Mouse (Mus musculus) heart, embryonic 14.5 days (tissue): ENCODE data around the gene Cacna1c. TPM values are rescaled to one million over a fixed set of nuclear protein-coding genes. Genes with fewer than 3 reads are reported as not detected.
A peak's percentile ranks its signal among the peaks of the same experiment; 100 is the strongest.

Experiments used
- ATAC-seq: fragments of 200-750 bp; cut with Nextera tagmentation; 2 replicates; pipeline ENCODE4 v1.8.0; 2017; ENCODE audit warnings: low read depth, moderate TSS enrichment; ENCODE audit not compliant: insufficient number of reproducible peaks, insufficient read depth, low FRiP score
- H3K27ac ChIP-seq, 2 experiments: fragments of 200-500 bp in 1 of 2; fragments of 300-500 bp in 1 of 2; sonication (generic) in 1 of 2; replicated peaks in 1 of 2; 2 replicates each; pipeline ENCODE4 v1.5.1; 2012 to 2014; ENCODE audit warnings: low read depth in 2 of 2, low read length in 2 of 2, control low read depth in 1 of 2, mild to moderate bottlenecking in 1 of 2, mixed read lengths in 1 of 2; ENCODE audit not compliant: control insufficient read depth in 1 of 2, insufficient read depth in 1 of 2
- H3K27me3 ChIP-seq: fragments of 300-500 bp; sonication (generic); 2 replicates; pipeline ENCODE4 v1.6.1; 2014; ENCODE audit warnings: mild to moderate bottlenecking, low read length, control low read depth; ENCODE audit not compliant: control insufficient read depth, insufficient read depth
- H3K36me3 ChIP-seq: fragments of 300-500 bp; sonication (generic); 2 replicates; pipeline ENCODE4 v1.6.1; 2014; ENCODE audit warnings: mild to moderate bottlenecking, control low read depth, low read length, mixed read lengths; ENCODE audit not compliant: control insufficient read depth, insufficient read depth
- H3K4me1 ChIP-seq, 2 experiments: fragments of 200-500 bp in 1 of 2; fragments of 300-500 bp in 1 of 2; sonication (generic) in 1 of 2; 2 replicates each; pipeline ENCODE4 v1.6.1; 2012 to 2014; ENCODE audit warnings: low read length in 2 of 2, control low read depth in 1 of 2, mixed read lengths in 1 of 2; ENCODE audit not compliant: control insufficient read depth in 2 of 2, insufficient read depth in 2 of 2
- H3K4me2 ChIP-seq: fragments of 300-500 bp; sonication (generic); 2 replicates; pipeline ENCODE4 v1.6.1; 2014; ENCODE audit warnings: mild to moderate bottlenecking, low read length
- H3K4me3 ChIP-seq, 2 experiments: fragments of 200-500 bp in 1 of 2; fragments of 300-500 bp in 1 of 2; sonication (generic) in 1 of 2; 2 replicates each; pipeline ENCODE4 v1.5.1; 2012 to 2014; ENCODE audit warnings: low read length in 2 of 2, mild to moderate bottlenecking in 2 of 2, control low read depth in 1 of 2, low read depth in 1 of 2, moderate library complexity in 1 of 2; ENCODE audit not compliant: control insufficient read depth in 1 of 2, insufficient read depth in 1 of 2
- H3K9ac ChIP-seq: fragments of 300-500 bp; sonication (generic); 2 replicates; pipeline ENCODE4 v1.6.1; 2014; ENCODE audit warnings: mild to moderate bottlenecking, low read length
- H3K9me3 ChIP-seq: fragments of 300-500 bp; sonication (generic); 2 replicates; pipeline ENCODE4 v1.6.1; 2016; ENCODE audit warnings: low read length, control low read depth; ENCODE audit not compliant: control insufficient read depth
- WGBS: fragments of 180-500 bp; shearing (Covaris S2); extraction: QIAGEN DNeasy Blood & Tissue Kit; methylation state at CpG from one replicate; pipeline ENCODE4 v1.1.7; 2014; 5-methylcytosine and 5-hydroxymethylcytosine counted together
- polyA plus RNA-seq: library from polyadenylated mRNA; unstranded; fragments of >200 nt; fragmentation: Nextera tagmentation; extraction: Ambion mirVana; gene quantifications from 2 replicates; pipeline ENCODE4 v1.2.1, GENCODE M21; 2014

Cacna1c gene
- polyA plus RNA-seq, 1 experiment from 2014 or later: 60.9 TPM

DNA sequence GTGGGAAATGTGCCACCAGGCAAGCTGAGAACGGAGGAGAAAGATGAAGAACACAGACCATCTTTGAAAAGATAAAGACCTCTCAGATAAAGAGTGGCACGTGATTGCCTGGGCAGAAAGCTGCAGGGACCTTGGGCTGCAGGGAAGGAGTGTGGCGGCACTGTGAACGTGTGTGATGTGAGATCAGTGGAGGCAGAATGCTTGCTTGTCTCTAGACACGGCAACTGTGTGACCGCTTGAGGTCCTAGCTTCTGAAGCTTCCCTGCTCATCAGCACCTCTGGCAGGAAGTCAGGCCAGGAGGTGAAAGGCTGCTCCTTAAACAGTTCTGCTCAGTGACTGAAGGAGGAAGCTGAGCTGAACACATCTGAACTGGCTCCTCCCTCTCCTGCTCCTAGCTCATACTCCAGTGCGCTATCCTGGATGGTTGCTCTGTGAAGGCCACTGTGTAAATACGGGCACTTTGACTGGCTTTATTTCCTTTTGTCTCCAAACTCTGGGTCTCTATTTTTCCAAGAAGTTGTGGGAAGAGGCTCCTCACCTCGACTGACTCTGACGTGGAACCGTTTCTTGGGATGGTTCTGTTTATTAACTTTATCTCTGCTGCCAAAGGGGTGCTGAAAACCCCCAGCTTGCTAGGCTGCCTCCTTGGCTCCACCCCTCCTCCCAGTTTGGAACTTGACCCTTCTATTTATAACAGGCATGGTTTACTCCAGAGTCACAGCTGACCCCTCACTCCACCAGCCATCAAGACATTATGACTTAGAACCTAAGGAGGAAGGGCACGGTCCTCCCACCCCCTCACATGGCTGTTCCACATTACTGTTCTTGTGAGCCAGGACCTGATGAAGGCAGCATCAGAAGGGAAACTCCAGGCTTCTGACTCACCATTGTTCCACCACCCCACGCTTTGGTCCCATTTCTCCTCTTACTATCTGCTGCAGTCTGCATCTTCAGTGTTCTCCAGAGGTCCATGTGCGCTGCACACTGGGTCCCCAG lies 357.0 kb downstream of the Cacna1c start:
- Histone ChIP-seq H3K4me1 (peaks cover 38 to 87% of the 10 kb centered on the region in 2 experiments), H3K9ac (no peak overlapping the region), H3K36me3 (no peaks in the 10 kb centered on the region), H3K27me3 (no peaks in the 10 kb centered on the region), H3K4me2 (peak overlapping the region; percentile 21; the same call in 1 of the 2 replicates), H3K9me3 (no peaks in the 10 kb centered on the region), H3K27ac (peak overlapping the region in 1 of 2 experiments; percentile 28; a peak in 1 of 4 replicates), H3K4me3 (no peak overlapping the region)
- WGBS: 22% methylated on average over 14 of the region's 14 CpGs
- ATAC-seq: 0 out of 2 replicates have a peak, but pooled peaks have one; percentile 44

DNA sequence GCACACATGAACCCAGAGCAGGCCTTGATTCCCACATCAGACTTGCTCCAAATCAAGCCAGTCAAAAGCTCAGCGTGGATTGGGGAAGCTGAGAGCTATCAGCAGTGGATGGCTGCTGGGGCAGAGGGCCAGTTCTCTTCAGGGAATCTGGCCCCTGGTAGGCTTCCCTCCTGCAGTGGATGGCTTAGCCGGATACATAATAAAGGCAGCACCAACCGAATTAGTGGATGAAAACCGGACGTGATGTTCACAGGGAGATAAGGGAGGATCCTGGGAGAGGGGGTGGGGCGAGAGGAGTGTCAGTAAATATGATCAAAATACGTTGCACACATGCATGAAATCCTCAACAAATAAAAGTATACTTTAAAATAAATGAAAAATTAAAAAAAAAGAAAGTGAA lies 359.5 kb downstream of the Cacna1c start:
- no peak for ATAC-seq
- Histone ChIP-seq H3K4me3 (no peak overlapping the region), H3K9me3 (no peaks in the 10 kb centered on the region), H3K27ac (no peak overlapping the region), H3K9ac (no peak overlapping the region), H3K36me3 (no peaks in the 10 kb centered on the region), H3K27me3 (no peaks in the 10 kb centered on the region), H3K4me1 (peaks cover 39 to 78% of the 10 kb centered on the region in 2 experiments), H3K4me2 (no peak overlapping the region)
- WGBS: 29% methylated on average over 7 of the region's 7 CpGs

DNA sequence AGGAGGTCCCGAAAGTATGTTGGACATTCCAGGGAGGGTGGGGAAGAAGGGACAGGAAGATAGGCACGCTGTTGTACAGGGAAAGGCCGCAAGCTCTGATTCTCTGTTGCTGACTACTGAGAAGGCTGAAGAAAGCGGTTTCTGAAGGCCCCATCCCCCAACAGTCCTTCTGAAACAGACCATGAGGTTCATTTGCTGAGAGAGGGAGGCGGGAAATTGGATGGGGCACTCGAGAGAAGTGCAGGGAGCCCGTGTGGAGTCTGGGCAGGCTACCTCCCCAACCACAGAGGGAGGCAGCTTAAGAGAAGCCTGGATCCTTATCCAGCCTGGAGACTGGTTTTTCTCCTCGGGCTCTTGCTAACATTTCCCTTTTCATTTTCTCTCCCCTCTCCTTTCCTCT lies 362.2 kb downstream of the Cacna1c start:
- H3K36me3 ChIP-seq: no peaks in the 10 kb centered on the region
- peaks cover 29 to 65% of the 10 kb centered on the region in 2 experiments for H3K4me1 ChIP-seq
- no peak overlapping the region for H3K4me3 ChIP-seq
- H3K9me3 ChIP-seq: no peaks in the 10 kb centered on the region
- no peak overlapping the region for H3K9ac ChIP-seq
- WGBS: 30% methylated on average over 8 of the region's 8 CpGs
- ATAC-seq: no peak
- H3K4me2 ChIP-seq: no peak overlapping the region
- H3K27ac ChIP-seq: peak overlapping the region in 1 of 2 experiments; percentile 44; a peak in 1 of 4 replicates
- H3K27me3 ChIP-seq: no peaks in the 10 kb centered on the region

DNA sequence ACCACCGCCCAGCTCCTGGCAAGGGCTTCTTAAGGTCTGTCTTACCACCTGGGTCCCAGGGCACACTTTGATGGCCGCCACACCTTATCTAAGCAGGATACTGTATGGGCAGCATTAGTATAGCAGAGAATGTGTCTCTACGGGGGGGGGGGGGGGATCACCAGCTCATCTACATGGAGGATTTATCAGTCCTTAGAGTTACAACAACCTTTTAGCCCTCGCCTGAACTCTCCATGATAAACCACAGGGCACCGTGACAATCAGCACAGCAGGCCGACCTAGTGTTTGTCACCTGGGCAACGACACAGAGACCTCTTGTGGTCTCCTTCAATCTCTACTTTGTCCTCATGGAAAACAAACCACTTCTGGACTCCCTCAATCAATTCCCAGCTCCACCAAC lies 363.2 kb downstream of the Cacna1c start:
- 43% methylated on average over 7 of the region's 7 CpGs for WGBS
- Histone ChIP-seq H3K4me3 (no peak overlapping the region), H3K9me3 (no peaks in the 10 kb centered on the region), H3K27me3 (no peaks in the 10 kb centered on the region), H3K27ac (no peak overlapping the region), H3K4me1 (peaks cover 22 to 60% of the 10 kb centered on the region in 2 experiments), H3K4me2 (no peak overlapping the region), H3K9ac (no peak overlapping the region), H3K36me3 (no peaks in the 10 kb centered on the region)
- ATAC-seq: no peak

DNA sequence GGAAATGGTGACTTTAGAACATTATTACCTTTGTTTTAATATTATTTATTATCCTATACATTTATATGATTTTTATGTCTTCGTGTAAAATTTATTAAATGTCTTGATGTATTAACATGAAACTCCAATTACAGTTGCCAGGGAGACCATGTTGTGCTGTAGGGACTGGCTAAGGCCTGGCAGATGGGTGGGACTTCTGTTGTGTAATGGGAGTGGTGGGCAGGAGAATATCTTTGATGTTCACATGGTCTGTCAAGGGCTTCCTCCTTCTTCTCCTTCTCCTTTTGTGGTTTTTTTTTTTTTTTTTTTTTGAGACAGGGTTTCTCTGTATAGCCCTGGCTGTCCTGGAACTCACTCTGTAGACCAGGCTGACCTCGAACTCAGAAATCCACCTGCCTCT lies 363.6 kb downstream of the Cacna1c start:
- WGBS: 78% methylated on average over 2 of the region's 2 CpGs
- no peaks in the 10 kb centered on the region for H3K27me3 ChIP-seq
- peaks cover 26 to 64% of the 10 kb centered on the region in 2 experiments for H3K4me1 ChIP-seq
- no peak overlapping the region for H3K4me2 ChIP-seq
- no peak for ATAC-seq
- no peaks in the 10 kb centered on the region for H3K36me3 ChIP-seq
- H3K9ac ChIP-seq: no peak overlapping the region
- H3K4me3 ChIP-seq: no peak overlapping the region
- no peaks in the 10 kb centered on the region for H3K9me3 ChIP-seq
- no peak overlapping the region for H3K27ac ChIP-seq

DNA sequence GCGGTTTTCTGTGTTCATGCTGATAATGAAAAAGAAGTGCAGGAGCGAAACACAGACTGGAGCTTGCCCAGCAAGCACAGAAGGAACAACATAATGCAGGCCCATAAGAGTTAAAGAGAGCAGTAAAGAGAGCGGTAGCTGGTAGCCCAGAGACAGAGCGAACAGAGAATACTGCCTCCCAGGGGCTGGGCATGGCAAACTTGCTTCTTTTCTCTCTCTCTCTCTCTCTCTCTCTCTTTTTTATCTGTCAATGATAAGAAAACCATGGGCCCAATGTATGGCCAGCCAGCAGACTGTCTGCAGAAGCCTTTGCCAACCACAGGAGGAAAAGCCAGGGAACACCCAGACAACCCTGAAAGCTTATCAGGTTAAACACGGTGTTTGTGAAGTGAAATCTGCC lies 365.4 kb downstream of the Cacna1c start:
- H3K4me3 ChIP-seq: no peak overlapping the region
- H3K4me2 ChIP-seq: no peak overlapping the region
- peaks cover 31 to 72% of the 10 kb centered on the region in 2 experiments for H3K4me1 ChIP-seq
- H3K27me3 ChIP-seq: no peaks in the 10 kb centered on the region
- no peak overlapping the region for H3K27ac ChIP-seq
- no peak for ATAC-seq
- 47% methylated on average over 5 of the region's 5 CpGs for WGBS
- H3K36me3 ChIP-seq: no peaks in the 10 kb centered on the region
- H3K9me3 ChIP-seq: no peaks in the 10 kb centered on the region
- H3K9ac ChIP-seq: no peak overlapping the region

DNA sequence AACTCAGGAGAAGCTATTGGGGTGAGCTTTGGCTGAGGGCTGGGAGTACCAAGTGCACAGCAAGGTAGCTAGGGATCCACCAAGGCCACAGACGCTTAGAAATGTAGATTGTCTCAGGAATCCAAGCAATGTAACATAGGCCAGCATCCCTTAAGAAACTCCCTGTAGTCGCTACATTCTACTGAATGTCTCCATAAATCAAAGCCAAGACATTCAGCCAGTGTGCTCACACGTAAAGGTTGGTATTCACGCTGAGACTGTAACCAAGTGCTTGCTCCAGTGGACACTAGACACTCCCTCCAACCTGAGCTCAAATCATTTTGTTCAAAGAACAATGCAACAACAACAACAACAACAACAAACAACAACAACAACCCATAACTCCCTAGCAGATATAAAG lies 368.0 kb downstream of the Cacna1c start:
- no peak for ATAC-seq
- peaks cover 29 to 74% of the 10 kb centered on the region in 2 experiments for H3K4me1 ChIP-seq
- no peak overlapping the region for H3K9ac ChIP-seq
- no peaks in the 10 kb centered on the region for H3K36me3 ChIP-seq
- 61% methylated on average over 4 of the region's 4 CpGs for WGBS
- H3K4me3 ChIP-seq: no peak overlapping the region
- H3K27me3 ChIP-seq: no peaks in the 10 kb centered on the region
- H3K9me3 ChIP-seq: no peaks in the 10 kb centered on the region
- H3K27ac ChIP-seq: no peak overlapping the region
- H3K4me2 ChIP-seq: no peak overlapping the region
